Mouse (Mus musculus): ENCODE measurements around the gene Exo5. TPM values are rescaled to one million over a fixed set of nuclear protein-coding genes. Genes with fewer than 3 reads are reported as not detected.

The Exo5 gene
- 1 to 10 TPM; 2.6 to 3.4 (median 2.9) TPM for total RNA-seq (2022)

DNA sequence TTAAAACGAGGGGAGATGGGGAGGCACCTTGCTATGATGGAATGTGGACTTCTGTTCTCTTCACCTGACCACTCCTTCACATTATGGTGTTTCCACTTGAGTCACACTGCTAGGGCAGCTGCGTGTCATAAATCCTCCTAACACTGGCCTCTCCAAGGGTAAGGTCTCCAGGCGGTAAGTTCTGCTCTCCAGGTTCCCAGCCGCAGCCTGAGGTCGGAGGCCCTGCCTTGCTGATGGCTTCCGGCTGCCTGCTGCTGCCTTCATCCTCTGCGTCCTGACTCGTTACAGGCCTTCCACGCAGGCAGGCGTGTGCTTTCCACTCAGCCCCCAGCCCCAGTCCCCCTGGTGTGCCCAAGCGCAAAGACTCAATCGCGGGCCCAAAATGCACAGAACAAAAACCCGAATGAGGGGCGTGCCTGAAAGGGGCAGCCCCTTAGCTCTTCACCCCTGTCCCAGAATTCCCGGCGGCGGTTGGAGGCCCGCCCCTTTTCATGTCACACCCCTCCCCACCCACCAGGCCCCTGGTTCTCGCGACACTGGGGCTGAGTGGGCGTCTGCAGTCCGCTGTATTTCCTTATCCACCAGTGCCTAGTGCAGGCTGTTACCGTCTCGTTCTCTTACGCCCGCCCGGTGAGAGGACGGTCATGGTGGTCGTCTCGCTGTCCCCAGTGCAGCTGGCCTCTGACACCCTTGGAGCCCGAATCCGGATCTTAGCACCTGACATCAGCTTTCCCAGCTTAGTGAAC lies at the start of gene Exo5:
Exo5 (minus strand) TSS at position 464 of the 746 bp plus-strand sequence.
- DNase-seq (ENCODE audit: low spot score), result peak; percentile 88

- no peak for DNase-seq (ENCODE audit: low spot score)
These were observed 47.0 kb upstream of the Exo5 start for GRCm38 (mm10) chr4:120971842-120972241.

DNA sequence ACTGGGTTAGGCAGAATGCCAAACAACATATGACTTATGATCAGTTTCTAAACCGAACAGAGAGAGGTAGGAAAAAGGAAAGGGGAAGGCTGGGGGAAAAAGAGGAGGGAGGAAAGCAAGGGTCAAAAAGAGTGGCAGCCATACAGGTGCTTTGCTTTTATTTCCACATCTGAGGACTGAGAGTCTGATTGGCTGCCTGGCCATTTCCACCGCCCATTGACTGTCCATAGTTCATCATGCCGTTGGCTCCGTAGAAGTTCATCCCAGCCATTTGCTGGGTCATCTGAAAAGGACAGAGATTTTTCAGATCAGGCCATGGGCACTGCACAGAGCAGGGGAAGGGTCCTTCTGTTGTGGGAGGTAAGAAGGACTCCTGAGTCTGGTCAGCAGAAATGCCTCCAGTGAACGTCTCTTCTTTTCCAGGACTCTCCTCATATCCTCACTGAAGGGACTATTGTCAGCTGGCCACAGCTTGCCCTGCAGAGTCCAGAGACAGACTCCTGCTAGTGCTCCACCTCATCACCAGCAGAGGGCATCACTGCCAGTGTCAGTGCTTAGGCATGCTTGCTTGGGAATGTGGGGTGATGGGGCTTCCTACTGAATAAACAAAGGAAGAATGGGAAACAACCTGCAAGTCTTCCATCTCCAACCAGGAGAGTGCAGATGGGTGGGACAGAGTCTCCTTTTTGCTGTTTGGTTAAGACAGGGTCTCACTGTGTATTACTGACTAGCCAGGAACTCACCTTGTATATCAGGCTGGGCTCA lies 44.7 kb upstream of the Exo5 start:
- no peak for DNase-seq (ENCODE audit: low spot score)

DNA sequence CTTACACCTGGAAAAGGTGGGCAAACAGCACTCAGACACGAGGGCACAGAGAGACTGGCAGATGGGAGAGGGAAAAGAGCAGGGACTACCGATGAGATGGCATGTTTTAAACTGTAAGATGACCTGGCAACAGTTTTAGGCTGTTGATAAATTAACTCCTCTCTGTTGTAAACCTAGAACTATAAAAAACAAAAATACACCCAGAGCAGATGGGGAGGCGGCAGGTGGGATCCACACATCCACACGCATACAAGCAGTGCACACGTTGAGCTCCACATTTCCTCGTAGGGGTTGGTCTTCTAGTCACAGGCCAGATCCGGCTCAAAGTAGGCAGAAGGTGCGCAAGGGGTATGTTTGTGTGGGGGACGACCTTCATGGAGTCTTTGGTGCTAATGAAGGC lies 43.7 kb upstream of the Exo5 start:
- DNase-seq (ENCODE audit: low spot score), result no peak

GRCm38 (mm10) chr4:120955586-120955985 lies 30.8 kb upstream of the Exo5 start:
- no peak for DNase-seq (ENCODE audit: low spot score)

GRCm38 (mm10) chr4:120953667-120954066 lies 28.9 kb upstream of the Exo5 start:
- no peak for DNase-seq (ENCODE audit: low spot score)

DNA sequence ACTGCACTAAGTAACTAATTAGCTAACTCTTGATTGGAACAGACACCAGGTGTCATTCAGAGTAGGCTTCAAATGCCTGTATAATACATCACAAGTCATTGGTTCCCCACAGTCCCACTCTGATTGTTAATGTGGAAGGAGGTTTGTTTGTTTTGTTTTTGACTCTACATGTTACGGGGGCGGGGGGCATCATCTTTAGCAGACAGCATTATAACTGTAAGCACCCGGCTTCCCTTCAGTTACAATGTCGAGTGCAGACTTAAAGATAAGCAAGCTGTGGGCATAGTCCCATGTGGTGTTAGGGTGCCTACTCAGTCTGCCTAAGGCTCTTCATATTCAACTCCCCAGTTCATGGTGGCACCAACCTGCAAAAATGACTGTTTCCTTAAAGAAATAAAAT lies 28.2 kb upstream of the Exo5 start:
- no peak for DNase-seq (ENCODE audit: low spot score)

- peak; percentile 33 for DNase-seq (ENCODE audit: low spot score)
These were observed 27.3 kb upstream of the Exo5 start for GRCm38 (mm10) chr4:120952163-120952562.

GRCm38 (mm10) chr4:120951428-120951973 lies 26.7 kb upstream of the Exo5 start, which contains the start of gene Zfp69:
Zfp69 (minus strand) TSS chr4:120951699.
- DNase-seq (ENCODE audit: low spot score), result peak; percentile 85

DNA sequence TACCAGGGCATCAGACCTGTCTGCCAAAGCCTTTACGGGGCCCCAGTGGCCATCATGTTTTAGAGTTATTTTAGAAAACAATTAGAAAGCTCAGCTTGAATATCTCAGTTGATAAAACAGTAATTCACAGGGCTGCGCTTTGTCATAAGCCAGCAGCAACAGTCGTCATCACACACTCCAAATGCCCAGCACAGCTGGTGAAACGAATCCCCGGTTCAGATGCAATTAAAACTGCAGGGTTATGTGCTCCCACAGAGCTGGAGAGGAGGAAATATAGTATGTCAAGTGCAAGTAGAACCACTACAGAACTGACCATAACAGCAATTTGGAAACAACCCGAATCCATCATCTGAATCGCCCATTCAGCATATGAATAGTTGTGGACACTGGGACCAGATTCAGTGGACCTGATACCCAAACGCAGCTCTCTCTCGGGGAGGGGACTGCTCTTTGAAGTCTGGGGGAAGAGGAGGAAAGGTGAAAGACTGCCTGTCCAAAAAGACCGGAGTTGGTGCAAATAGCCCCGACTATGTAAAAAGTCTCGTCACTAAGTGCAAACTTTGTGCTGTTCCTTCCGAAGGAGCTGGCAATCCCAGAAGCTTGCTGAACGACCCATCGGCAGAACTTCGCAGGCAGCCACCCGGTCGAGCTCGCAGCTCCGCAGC lies 26.1 kb upstream of the Exo5 start:
- DNase-seq (ENCODE audit: low spot score), result no peak

- DNase-seq (ENCODE audit: low spot score), result peak; percentile 36
These were observed 24.1 kb upstream of the Exo5 start for GRCm38 (mm10) chr4:120948938-120949337.

- no peak for DNase-seq (ENCODE audit: low spot score)
These were observed 10.2 kb upstream of the Exo5 start for GRCm38 (mm10) chr4:120935006-120935405.

GRCm38 (mm10) chr4:120930736-120931135 lies 5.9 kb upstream of the Exo5 start:
- DNase-seq (ENCODE audit: low spot score), result no peak

DNA sequence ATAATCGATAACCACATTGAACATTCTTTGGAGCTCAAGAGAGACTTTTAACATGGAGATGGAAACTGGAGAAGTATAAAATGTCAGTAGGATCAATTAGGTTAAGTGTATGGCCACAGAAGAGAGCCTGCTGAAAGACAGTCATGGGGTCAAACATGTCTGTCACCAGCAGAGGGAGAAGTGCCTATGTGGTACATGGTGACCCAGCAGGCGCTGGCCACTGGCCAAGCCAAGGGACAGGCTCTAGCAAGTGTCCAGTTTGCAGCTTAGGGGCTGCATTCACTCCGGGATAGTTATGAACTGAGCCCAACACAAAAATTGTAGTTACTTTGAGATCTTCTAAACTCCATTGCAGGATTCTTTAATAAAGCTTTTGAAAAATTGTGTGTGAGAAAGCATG lies 3.9 kb upstream of the Exo5 start:
- DNase-seq (ENCODE audit: low spot score), result no peak

GRCm38 (mm10) chr4:120925386-120925785 lies 569 bp upstream of the Exo5 start:
- no peak for DNase-seq (ENCODE audit: low spot score)

- no peak for DNase-seq (ENCODE audit: low spot score)
These were observed 3.4 kb downstream of the Exo5 start for GRCm38 (mm10) chr4:120921461-120921860.

- DNase-seq (ENCODE audit: low spot score), result no peak
These were observed 10.3 kb downstream of the Exo5 start for GRCm38 (mm10) chr4:120914501-120914900.

DNA sequence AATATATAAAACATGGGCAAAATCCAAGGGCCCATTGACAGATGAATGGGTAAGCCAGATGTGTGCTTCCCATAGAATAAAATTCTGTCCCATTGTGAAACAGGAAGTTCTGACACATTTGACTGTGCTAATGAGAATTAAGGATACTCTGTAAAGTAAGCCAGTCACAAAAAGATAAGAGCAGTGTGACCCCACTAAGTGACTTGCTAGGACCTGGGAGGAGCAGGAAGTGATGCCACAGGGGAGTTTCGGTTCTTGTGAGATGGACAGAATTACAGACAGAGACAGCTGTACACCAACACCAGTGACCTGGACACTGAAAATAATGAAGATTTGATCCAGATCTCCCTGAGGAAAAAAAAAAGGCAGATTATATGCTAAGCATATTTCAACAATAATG lies 11.0 kb downstream of the Exo5 start:
- DNase-seq (ENCODE audit: low spot score), result no peak

GRCm38 (mm10) chr4:120913443-120913842 lies 11.4 kb downstream of the Exo5 start:
- DNase-seq (ENCODE audit: low spot score), result no peak

- DNase-seq (ENCODE audit: low spot score), result no peak
These were observed 12.0 kb downstream of the Exo5 start for GRCm38 (mm10) chr4:120912866-120913265.

DNA sequence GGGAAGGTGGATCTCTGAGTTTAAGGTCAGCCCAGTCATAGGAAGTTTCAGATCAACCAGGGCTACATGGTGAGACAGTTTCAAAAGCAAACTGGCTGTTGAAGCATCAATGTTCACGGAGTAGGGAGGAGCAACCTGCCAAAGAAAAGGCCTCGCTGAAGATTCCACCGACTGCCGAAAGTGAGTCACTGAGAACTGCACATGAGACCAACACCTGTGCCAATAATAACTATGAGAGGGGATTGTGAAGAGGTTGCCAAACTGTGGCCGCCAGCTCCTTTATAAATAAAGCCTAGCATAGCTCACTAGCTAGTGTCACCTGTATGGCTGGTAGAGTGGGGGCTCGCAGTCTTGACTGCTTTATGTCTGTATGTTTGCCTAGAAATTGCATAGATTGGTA lies 13.7 kb downstream of the Exo5 start:
- no peak for DNase-seq (ENCODE audit: low spot score)

DNA sequence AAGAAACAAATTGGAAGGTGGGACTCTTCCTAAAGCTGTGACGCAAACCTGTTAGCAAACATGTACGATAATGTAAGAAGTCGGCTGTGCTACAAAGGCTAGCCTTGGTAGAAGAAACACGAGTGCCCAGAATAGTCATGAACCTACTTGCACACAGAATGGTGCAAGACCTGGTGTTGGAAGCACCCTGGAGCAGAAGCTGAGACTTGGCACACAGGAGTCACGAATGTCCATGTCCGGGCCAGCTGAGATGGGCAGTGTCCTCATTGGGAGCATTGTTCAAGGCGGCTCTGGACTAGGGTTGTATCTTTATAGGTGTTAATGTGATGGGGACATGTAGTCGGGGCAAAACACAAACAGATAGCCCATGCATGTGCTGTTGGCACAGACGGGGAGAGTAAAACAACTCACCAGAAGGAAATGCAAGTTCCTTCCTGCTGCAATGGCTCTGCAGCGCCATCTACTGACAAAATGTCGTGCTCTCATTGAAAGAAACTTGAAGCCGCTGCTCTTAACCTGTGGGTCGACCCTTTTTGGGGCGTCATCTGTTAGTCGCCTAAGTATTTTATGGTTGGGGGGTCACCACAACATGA lies 15.2 kb downstream of the Exo5 start:
- DNase-seq (ENCODE audit: low spot score), result peak; percentile 25

Measured in heart, adult 8-10 months (tissue).